Mouse (Mus musculus) stomach, embryonic 16.5 days (tissue): ENCODE measurements at regions not wholly inside any gene's neighbourhood (a gene's known extent, or its start where the extent isn't known, plus 50 kb on each side); places are given as distances from the start of the nearest gene placed in this dataset.

Experiments used
- ATAC-seq: fragments of 200-750 bp; cut with Nextera tagmentation; 2 replicates; pipeline ENCODE4 v1.8.0; 2017; ENCODE audit warnings: moderate number of reproducible peaks, moderate TSS enrichment; ENCODE audit not compliant: insufficient read depth, low FRiP score
- H3K27ac ChIP-seq: fragments of 300-500 bp; sonication (generic); 2 replicates; pipeline ENCODE4 v1.5.1; 2014; ENCODE audit warnings: low read length
- H3K27me3 ChIP-seq: fragments of 300-500 bp; sonication (generic); 2 replicates; pipeline ENCODE4 v1.6.1; 2014; ENCODE audit warnings: low read length, control low read depth, mixed read lengths; ENCODE audit not compliant: control insufficient read depth, insufficient read depth
- H3K36me3 ChIP-seq: fragments of 300-500 bp; sonication (generic); 2 replicates; pipeline ENCODE4 v1.6.1; 2014; ENCODE audit warnings: low read length; ENCODE audit not compliant: control insufficient read depth, insufficient read depth
- H3K4me1 ChIP-seq: fragments of 300-500 bp; sonication (generic); 2 replicates; pipeline ENCODE4 v1.6.1; 2014; ENCODE audit warnings: low read length, control low read depth, mixed read lengths; ENCODE audit not compliant: control insufficient read depth, insufficient read depth
- H3K4me2 ChIP-seq: fragments of 300-500 bp; sonication (generic); 2 replicates; pipeline ENCODE4 v1.6.1; 2014; ENCODE audit warnings: low read depth, low read length, mixed read lengths
- H3K4me3 ChIP-seq: fragments of 300-500 bp; sonication (generic); replicated peaks from 2 replicates; pipeline ENCODE4 v1.5.1; 2014; ENCODE audit warnings: mild to moderate bottlenecking, low read length
- H3K9ac ChIP-seq: fragments of 300-500 bp; sonication (generic); 2 replicates; pipeline ENCODE4 v1.6.1; 2014; ENCODE audit warnings: low read length
- H3K9me3 ChIP-seq: fragments of 300-500 bp; sonication (generic); replicated peaks from 2 replicates; pipeline ENCODE4 v1.6.1; 2016; ENCODE audit warnings: low read length, control low read depth; ENCODE audit not compliant: control insufficient read depth
- WGBS: fragments of 180-500 bp; shearing (Covaris S2); extraction: QIAGEN DNeasy Blood & Tissue Kit; methylation state at CpG from one replicate; pipeline ENCODE4 v1.1.7; 2014; 5-methylcytosine and 5-hydroxymethylcytosine counted together

- H3K27me3 ChIP-seq: no peaks in the 10 kb centered on the region
- WGBS: 90% methylated on average over 2 of the region's 2 CpGs
- no peak overlapping the region for H3K27ac ChIP-seq
Measured at GRCm38 (mm10) chr1:146185444-146185843, 309.1 kb upstream of the Brinp3 start.

GRCm38 (mm10) chr1:146211646-146212045 is 282.9 kb upstream of the Brinp3 start:
- no peak overlapping the region for H3K4me3 ChIP-seq
- H3K4me2 ChIP-seq: no peak overlapping the region
- 50% methylated on average over 1 of the region's 1 CpGs for WGBS
- ATAC-seq: no peak
- no peaks in the 10 kb centered on the region for H3K9me3 ChIP-seq
- H3K4me1 ChIP-seq: no peaks in the 10 kb centered on the region
- no peaks in the 10 kb centered on the region for H3K36me3 ChIP-seq
- no peaks in the 10 kb centered on the region for H3K27me3 ChIP-seq
- no peak overlapping the region for H3K27ac ChIP-seq
- H3K9ac ChIP-seq: no peak overlapping the region

More at GRCm38 (mm10) chr1:146185444-146185843, 309.1 kb upstream of the Brinp3 start:
- no peak overlapping the region for H3K4me3 ChIP-seq
- H3K9me3 ChIP-seq: no peaks in the 10 kb centered on the region
- no peaks in the 10 kb centered on the region for H3K36me3 ChIP-seq
- H3K4me2 ChIP-seq: no peak overlapping the region
- no peaks in the 10 kb centered on the region for H3K4me1 ChIP-seq
- no peak overlapping the region for H3K9ac ChIP-seq
- ATAC-seq: no peak

- WGBS: 84% methylated on average over 7 of the region's 7 CpGs
- H3K4me2 ChIP-seq: no peak overlapping the region
- H3K27me3 ChIP-seq: no peaks in the 10 kb centered on the region
- no peaks in the 10 kb centered on the region for H3K9me3 ChIP-seq
- ATAC-seq: no peak
- H3K4me3 ChIP-seq: no peak overlapping the region
- H3K36me3 ChIP-seq: no peaks in the 10 kb centered on the region
- no peaks in the 10 kb centered on the region for H3K4me1 ChIP-seq
- H3K27ac ChIP-seq: no peak overlapping the region
- no peak overlapping the region for H3K9ac ChIP-seq
Measured at GRCm38 (mm10) chr1:146231487-146232466, 262.8 kb upstream of the Brinp3 start.

GRCm38 (mm10) chr1:146260400-146260799 is 234.2 kb upstream of the Brinp3 start:
- H3K36me3 ChIP-seq: no peaks in the 10 kb centered on the region
- no peaks in the 10 kb centered on the region for H3K27me3 ChIP-seq
- no peaks in the 10 kb centered on the region for H3K4me1 ChIP-seq
- H3K4me2 ChIP-seq: no peak overlapping the region
- no peak overlapping the region for H3K9ac ChIP-seq
- H3K4me3 ChIP-seq: no peak overlapping the region
- ATAC-seq: no peak
- no peaks in the 10 kb centered on the region for H3K9me3 ChIP-seq
- H3K27ac ChIP-seq: no peak overlapping the region

- 88% methylated on average over 4 of the region's 4 CpGs for WGBS
- no peak for ATAC-seq
- no peaks in the 10 kb centered on the region for H3K36me3 ChIP-seq
Measured at GRCm38 (mm10) chr1:146299031-146299430, 195.5 kb upstream of the Brinp3 start.

GRCm38 (mm10) chr1:146312547-146312946 is 182.0 kb upstream of the Brinp3 start:
- 88% methylated on average over 4 of the region's 4 CpGs for WGBS
- H3K9ac ChIP-seq: no peak overlapping the region
- H3K4me3 ChIP-seq: no peak overlapping the region
- no peak for ATAC-seq
- H3K27me3 ChIP-seq: no peaks in the 10 kb centered on the region
- no peak overlapping the region for H3K27ac ChIP-seq
- no peak overlapping the region for H3K4me2 ChIP-seq
- H3K4me1 ChIP-seq: no peaks in the 10 kb centered on the region
- H3K36me3 ChIP-seq: no peaks in the 10 kb centered on the region
- H3K9me3 ChIP-seq: no peaks in the 10 kb centered on the region

More at GRCm38 (mm10) chr1:146299031-146299430, 195.5 kb upstream of the Brinp3 start:
- no peaks in the 10 kb centered on the region for H3K27me3 ChIP-seq
- H3K4me2 ChIP-seq: no peak overlapping the region
- no peaks in the 10 kb centered on the region for H3K9me3 ChIP-seq
- H3K4me1 ChIP-seq: no peaks in the 10 kb centered on the region
- no peak overlapping the region for H3K27ac ChIP-seq
- no peak overlapping the region for H3K4me3 ChIP-seq
- H3K9ac ChIP-seq: no peak overlapping the region

- H3K27me3 ChIP-seq: no peaks in the 10 kb centered on the region
- no peak overlapping the region for H3K4me3 ChIP-seq
- ATAC-seq: no peak
- 71% methylated on average over 4 of the region's 4 CpGs for WGBS
- no peaks in the 10 kb centered on the region for H3K36me3 ChIP-seq
- no peaks in the 10 kb centered on the region for H3K9me3 ChIP-seq
- no peak overlapping the region for H3K27ac ChIP-seq
- no peaks in the 10 kb centered on the region for H3K4me1 ChIP-seq
- no peak overlapping the region for H3K9ac ChIP-seq
- no peak overlapping the region for H3K4me2 ChIP-seq
Measured at GRCm38 (mm10) chr1:146316172-146317158, 178.1 kb upstream of the Brinp3 start.

GRCm38 (mm10) chr1:146322026-146322425 is 172.5 kb upstream of the Brinp3 start:
- H3K4me2 ChIP-seq: no peak overlapping the region
- H3K36me3 ChIP-seq: no peaks in the 10 kb centered on the region
- WGBS: 67% methylated on average over 1 of the region's 1 CpGs
- H3K27me3 ChIP-seq: no peaks in the 10 kb centered on the region
- H3K4me1 ChIP-seq: no peaks in the 10 kb centered on the region
- no peaks in the 10 kb centered on the region for H3K9me3 ChIP-seq
- no peak overlapping the region for H3K27ac ChIP-seq
- no peak overlapping the region for H3K4me3 ChIP-seq
- H3K9ac ChIP-seq: no peak overlapping the region
- 0 out of 2 replicates have a peak, but pooled peaks have one; percentile 37 for ATAC-seq

GRCm38 (mm10) chr1:146322862-146323261 is 171.7 kb upstream of the Brinp3 start:
- H3K27ac ChIP-seq: no peak overlapping the region
- no peak overlapping the region for H3K9ac ChIP-seq
- H3K4me3 ChIP-seq: no peak overlapping the region
- ATAC-seq: no peak
- H3K4me2 ChIP-seq: no peak overlapping the region
- no peaks in the 10 kb centered on the region for H3K4me1 ChIP-seq
- no peaks in the 10 kb centered on the region for H3K9me3 ChIP-seq
- no peaks in the 10 kb centered on the region for H3K27me3 ChIP-seq
- H3K36me3 ChIP-seq: no peaks in the 10 kb centered on the region
